Mouse (Mus musculus) neutrophil, adult 83 days (primary cell): ENCODE results near the gene Naaa. TPM values are rescaled to one million over a fixed set of nuclear protein-coding genes. Genes with fewer than 3 reads are reported as not detected.

Source experiments
- total RNA-seq, 2 experiments: library from RNA; stranded (reverse); gene quantifications; one replicate each; pipeline ENCODE4 v1.2.4; 2023

The Naaa gene
- 10 to 100 TPM; 74.1 to 87.0 TPM for total RNA-seq

DNA sequence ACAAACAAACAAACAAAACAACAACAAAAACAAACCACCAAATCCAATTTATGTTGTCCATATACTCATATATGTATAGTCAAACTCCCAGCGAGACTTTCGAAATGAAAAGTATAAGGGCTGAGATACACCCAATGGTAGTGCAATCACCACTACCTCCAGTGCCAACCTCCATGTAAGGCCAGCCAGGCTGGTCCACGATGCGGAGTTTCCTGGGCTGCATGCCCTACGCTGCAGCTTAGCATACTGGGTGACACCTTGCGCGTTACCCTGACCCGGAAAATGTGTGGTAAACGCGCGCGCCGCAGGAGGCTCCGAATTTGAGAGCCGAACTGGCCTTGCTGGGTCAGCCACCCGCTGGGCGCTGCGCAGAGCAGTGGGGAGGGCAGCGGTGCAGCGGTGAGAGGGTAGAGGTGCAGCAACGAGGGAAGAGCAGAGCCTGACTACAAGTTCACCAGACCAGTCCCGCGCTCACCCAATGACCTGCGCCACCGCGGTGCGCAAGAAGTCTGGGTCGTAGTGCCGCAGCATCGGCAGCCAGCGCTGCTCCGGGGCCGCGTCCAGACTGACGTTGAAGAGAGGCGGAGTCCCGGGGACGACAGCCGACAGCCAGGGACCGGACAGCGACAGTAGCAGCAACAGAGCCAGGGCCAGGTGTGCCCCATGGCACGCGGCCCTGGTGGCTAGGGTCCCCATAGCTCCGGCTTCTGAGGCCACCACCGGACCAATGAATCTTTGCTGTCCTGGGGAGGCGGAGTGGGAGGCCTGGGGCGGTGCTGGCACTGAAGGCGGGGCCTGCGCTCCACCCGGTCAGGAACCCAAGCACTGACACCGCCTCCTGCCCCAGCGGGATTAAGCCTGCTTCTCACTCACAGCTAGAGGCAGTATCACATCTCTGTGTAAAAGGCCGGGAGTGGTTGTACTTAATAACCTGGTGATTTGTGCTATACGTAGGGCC is at the start of gene Naaa:
Gene Naaa, minus strand, starts transcription at position 734 of the 958 bp plus-strand sequence.

DNA sequence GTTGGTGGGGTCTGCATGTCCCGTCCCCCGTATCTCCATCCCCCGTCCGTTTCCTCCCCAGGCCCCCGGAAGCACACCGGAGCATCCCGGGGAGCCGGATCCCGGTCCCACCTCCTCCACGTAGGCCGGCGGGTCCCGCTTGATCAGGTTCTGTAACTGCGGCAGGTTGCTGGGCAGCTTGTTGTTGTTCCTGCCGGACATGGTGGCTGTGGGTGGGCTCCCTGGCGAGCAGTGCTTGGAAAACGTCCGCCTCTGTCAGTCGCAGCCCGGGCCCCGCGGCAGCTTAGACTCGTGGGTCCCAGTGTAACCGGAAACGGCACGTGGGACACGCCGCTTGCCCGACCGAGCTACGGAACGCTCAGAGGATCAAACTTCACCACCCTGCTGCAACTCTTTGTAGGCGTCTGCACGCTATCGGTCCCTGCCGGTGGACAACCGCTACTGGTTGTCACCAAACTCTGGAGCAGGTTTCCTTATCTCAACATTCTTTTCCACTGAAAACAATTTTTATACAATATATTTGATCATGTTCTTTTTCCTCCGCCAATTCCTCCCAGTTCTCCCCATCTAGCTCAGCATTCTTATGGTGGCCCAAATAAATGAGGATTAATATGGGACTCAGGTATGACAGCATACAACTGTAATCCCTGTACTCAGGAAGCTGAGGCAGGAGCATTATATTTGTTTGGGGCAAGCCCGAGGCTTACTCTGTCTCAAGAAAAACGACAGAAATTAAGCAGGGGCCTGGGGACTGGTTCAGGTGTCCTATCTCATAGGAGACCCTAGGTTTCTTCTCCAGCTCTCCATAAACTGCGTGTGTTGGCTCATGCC is 31.9 kb upstream of the Naaa start, which contains the start of gene Sdad1:
Gene Sdad1, minus strand, starts transcription at position 799 of the 831 bp plus-strand sequence.

DNA sequence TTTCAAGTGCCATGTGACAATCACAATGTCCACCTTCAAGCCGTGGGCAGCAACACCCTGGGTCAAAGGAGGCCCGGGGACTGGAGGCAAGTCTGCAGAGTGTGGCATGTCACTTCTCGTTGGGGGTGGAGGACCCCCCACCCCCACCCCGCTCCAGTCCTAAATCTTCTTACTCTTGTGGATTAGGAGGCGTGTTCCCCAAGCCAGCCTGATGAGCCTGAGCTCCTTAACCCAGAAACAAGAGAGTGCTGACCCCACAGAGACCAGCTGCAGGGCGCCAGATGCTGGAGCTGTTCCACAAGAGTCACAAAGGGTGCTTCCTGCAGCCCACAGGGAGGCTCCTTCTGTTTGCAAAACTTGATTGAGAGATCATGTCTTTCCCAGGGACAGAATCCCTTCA is 21.8 kb downstream of the Naaa start, which contains the start of gene Ppef2:
Gene Ppef2, minus strand, starts transcription at position 61 of the 400 bp plus-strand sequence.

DNA sequence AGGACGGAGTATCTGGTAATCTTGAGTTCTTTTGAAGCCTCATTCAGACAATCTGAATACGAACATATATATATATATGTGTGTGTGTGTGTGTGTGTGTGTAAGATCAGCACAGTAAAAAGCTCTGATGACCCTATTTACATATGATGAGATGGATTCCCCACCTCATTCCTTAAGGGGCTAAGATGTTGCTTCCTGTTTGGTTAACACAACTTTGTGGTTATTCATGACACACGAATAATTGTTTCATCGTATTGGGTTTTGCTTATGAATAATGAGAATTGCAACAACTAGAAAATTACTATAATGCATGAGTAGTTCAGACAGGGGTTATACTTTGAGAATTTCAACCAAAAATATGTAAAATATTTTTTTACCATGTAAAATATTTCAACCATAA is 62.7 kb downstream of the Naaa start, which contains the start of gene U90926:
Gene U90926, minus strand, starts transcription at position 101 of the 400 bp plus-strand sequence.

Other genes starting within 250 kb of the Naaa start
- under 1 TPM; 0.46 to 0.60 TPM for gene Cdkl2, start 234.3 kb downstream of the Naaa start, total RNA-seq
- gene G3bp2, start 194.5 kb downstream of the Naaa start, total RNA-seq, result 10 to 100 TPM; 51.5 to 61.9 TPM
- 10 to 100 TPM; 42.4 to 45.4 TPM for gene Uso1, start 140.2 kb downstream of the Naaa start, total RNA-seq
- gene U90926, start 62.8 kb downstream of the Naaa start, total RNA-seq, result not detected
- gene Ppef2, start 21.9 kb downstream of the Naaa start, total RNA-seq, result 1 to 10 TPM in 1 of 2 experiments, under 1 TPM in 1; 0.96 to 1.1 TPM
- 10 to 100 TPM; 19.5 to 19.6 TPM for gene Sdad1, start 32.3 kb upstream of the Naaa start, total RNA-seq
- gene Cxcl9, start 49.9 kb upstream of the Naaa start, total RNA-seq, result under 1 TPM in 1 of 2 experiments, not detected in 1; 0.22 TPM
- gene Art3, start 53.7 kb upstream of the Naaa start, total RNA-seq, result under 1 TPM in 1 of 2 experiments, not detected in 1; 0.59 TPM
- gene Cxcl10, start 70.7 kb upstream of the Naaa start, total RNA-seq, result 1 to 10 TPM; 6.3 to 8.0 TPM
- gene Nup54, start 157.0 kb upstream of the Naaa start, total RNA-seq, result 10 to 100 TPM; 27.7 to 28.2 TPM
- 10 to 100 TPM; 31.3 to 34.8 TPM for gene Scarb2, start 228.7 kb upstream of the Naaa start, total RNA-seq